Mouse (Mus musculus) intestine, postnatal 0 days (tissue): ENCODE results near the gene Kcnj2. TPM values are rescaled to one million over a fixed set of nuclear protein-coding genes. Genes with fewer than 3 reads are reported as not detected.

ENCODE experiments used
- ATAC-seq: fragments of 200-750 bp; cut with Nextera tagmentation; 2 replicates; pipeline ENCODE4 v1.8.0; 2017; ENCODE audit warnings: mild to moderate bottlenecking, moderate TSS enrichment, moderate library complexity
- H3K27ac ChIP-seq: fragments of 300-500 bp; sonication (generic); 2 replicates; pipeline ENCODE4 v1.5.1; 2014; ENCODE audit warnings: mild to moderate bottlenecking, low read depth, low read length, moderate library complexity
- H3K27me3 ChIP-seq: fragments of 300-500 bp; sonication (generic); replicated peaks from 2 replicates; pipeline ENCODE4 v1.6.1; 2014; ENCODE audit warnings: low read length, mixed read lengths; ENCODE audit not compliant: control insufficient read depth, insufficient read depth
- H3K36me3 ChIP-seq: fragments of 300-500 bp; sonication (generic); 2 replicates; pipeline ENCODE4 v1.6.1; 2014; ENCODE audit warnings: mild to moderate bottlenecking, moderate library complexity; ENCODE audit not compliant: control insufficient read depth, insufficient read depth
- H3K4me1 ChIP-seq: fragments of 300-500 bp; sonication (generic); replicated peaks from 2 replicates; pipeline ENCODE4 v1.6.1; 2014; ENCODE audit warnings: antibody characterized with exemption, low read length, mixed read lengths; ENCODE audit not compliant: control insufficient read depth, insufficient read depth
- H3K4me2 ChIP-seq: fragments of 300-500 bp; sonication (generic); replicated peaks from 2 replicates; pipeline ENCODE4 v1.6.1; 2014; ENCODE audit warnings: low read depth, mild to moderate bottlenecking, moderate library complexity
- H3K4me3 ChIP-seq: fragments of 300-500 bp; sonication (generic); 2 replicates; pipeline ENCODE4 v1.5.1; 2014; ENCODE audit warnings: low read depth, low read length
- H3K9ac ChIP-seq: fragments of 300-500 bp; sonication (generic); 2 replicates; pipeline ENCODE4 v1.6.1; 2014; ENCODE audit warnings: mild to moderate bottlenecking, low read depth, low read length
- H3K9me3 ChIP-seq: fragments of 300-500 bp; sonication (generic); 2 replicates; pipeline ENCODE4 v1.6.1; 2016; ENCODE audit warnings: mixed run types; ENCODE audit not compliant: control insufficient read depth
- CTCF ChIP-seq: sonication (generic); IDR thresholded peaks from 2 replicates; pipeline ENCODE4 v1.5.1; 2016; ENCODE audit warnings: low read depth, mild to moderate bottlenecking, control low read depth, antibody characterized with exemption, moderate library complexity
- WGBS: fragments of 180-500 bp; shearing (Covaris S2); extraction: QIAGEN DNeasy Blood & Tissue Kit; methylation state at CpG from one replicate; pipeline ENCODE4 v1.1.7; 2014; 5-methylcytosine and 5-hydroxymethylcytosine counted together
- polyA plus RNA-seq: library from polyadenylated mRNA; unstranded; fragments of >200 nt; fragmentation: Nextera tagmentation; extraction: Ambion mirVana; gene quantifications from 2 replicates; pipeline ENCODE4 v1.2.1, GENCODE M21; 2015

Gene Kcnj2
- polyA plus RNA-seq, 1 experiment from 2014 or later = 0.66 TPM

GRCm38 (mm10) chr11:111054252-111054651, 11.7 kb upstream of the Kcnj2 start:
- no peak overlapping the region for H3K9ac ChIP-seq
- no peaks in the 10 kb centered on the region for H3K36me3 ChIP-seq
- WGBS = 71% methylated on average over 3 of the region's 3 CpGs
- no peak overlapping the region for H3K27ac ChIP-seq
- no peak overlapping the region for H3K4me3 ChIP-seq
- H3K4me2 ChIP-seq = no peak overlapping the region
- no peaks in the 10 kb centered on the region for H3K9me3 ChIP-seq
- ATAC-seq = no peak
- TF ChIP-seq CTCF = no peak
- H3K4me1 ChIP-seq = no peaks in the 10 kb centered on the region
- no peaks in the 10 kb centered on the region for H3K27me3 ChIP-seq

DNA sequence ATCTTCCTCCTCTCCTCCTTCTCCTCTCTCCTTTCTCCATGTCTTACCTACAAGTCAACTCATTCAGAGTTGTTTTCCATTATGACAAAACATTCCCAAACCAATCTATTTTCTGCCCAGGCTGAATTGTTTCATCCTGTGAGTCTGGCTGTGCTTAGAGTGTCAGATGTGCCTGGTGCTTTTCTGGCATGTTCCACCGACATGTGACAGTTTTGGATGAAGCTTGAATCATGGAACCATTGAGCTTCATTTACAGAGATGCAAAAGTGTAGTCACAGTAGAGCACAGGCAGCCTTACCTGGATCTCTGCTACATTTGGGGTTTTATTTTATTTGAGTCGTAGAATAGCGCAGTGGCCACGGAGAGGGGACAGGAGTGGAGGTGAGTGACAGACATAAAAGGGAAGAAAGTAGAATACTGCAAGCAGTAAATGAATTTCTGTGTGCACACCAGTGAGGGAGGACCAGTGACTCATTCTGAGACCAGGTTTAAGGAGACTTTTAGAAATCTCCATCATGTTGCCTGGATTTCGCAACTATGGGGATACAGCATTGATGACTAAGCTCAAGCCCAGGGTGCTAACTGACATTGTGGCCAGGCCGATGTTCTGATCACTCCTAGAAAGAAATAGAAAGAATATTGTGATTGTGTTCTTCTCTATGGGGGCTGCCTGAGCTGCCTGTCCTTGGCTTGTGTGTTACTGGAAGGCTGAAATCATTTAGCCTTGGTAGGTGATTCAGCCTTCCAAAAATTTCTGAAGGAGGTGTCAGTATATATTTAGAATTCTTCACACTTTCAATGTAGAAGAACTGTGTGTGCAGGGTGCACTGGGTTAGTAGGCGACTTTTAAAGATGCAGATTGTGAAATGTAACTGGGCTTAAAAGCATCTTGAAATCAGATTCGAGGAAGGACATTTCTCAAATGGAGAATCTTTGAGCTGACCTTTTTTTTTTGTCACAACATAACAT, 10.8 kb upstream of the Kcnj2 start:
- TF ChIP-seq CTCF = no peak
- Histone ChIP-seq H3K27ac (no peak overlapping the region), H3K4me3 (no peak overlapping the region), H3K4me2 (no peak overlapping the region), H3K9me3 (no peaks in the 10 kb centered on the region), H3K9ac (no peak overlapping the region), H3K4me1 (no peaks in the 10 kb centered on the region), H3K36me3 (no peaks in the 10 kb centered on the region), H3K27me3 (no peaks in the 10 kb centered on the region)
- WGBS = 87% methylated on average over 8 of the region's 8 CpGs
- no peak for ATAC-seq

DNA sequence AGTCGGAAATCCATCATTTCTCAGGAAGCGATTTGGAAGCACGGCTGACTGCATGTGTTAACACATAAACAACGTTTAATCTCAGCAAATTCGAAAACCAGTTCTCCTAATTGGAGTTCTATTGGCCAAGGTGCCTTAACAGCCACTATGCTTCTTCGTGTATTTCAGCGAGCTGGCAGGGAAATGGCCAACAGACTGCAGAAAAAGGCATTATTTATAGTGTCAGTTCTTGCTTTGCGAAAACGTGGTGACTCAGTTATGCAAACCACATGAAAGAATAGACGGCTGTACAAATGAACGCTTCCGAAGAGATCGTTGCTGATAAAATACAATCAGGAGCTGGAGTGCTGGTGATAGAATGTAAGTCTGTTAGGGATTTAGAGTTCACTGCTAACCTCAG, 9.9 kb upstream of the Kcnj2 start:
- H3K9ac ChIP-seq = no peak overlapping the region
- H3K4me3 ChIP-seq = no peak overlapping the region
- no peak overlapping the region for H3K27ac ChIP-seq
- whole genome bisulfite sequencing = 78% methylated on average over 13 of the region's 13 CpGs
- no peaks in the 10 kb centered on the region for H3K27me3 ChIP-seq
- H3K4me2 ChIP-seq = no peak overlapping the region
- H3K36me3 ChIP-seq = no peaks in the 10 kb centered on the region
- no peak for ATAC-seq
- no peak for TF ChIP-seq CTCF
- H3K4me1 ChIP-seq = no peaks in the 10 kb centered on the region
- no peaks in the 10 kb centered on the region for H3K9me3 ChIP-seq

DNA sequence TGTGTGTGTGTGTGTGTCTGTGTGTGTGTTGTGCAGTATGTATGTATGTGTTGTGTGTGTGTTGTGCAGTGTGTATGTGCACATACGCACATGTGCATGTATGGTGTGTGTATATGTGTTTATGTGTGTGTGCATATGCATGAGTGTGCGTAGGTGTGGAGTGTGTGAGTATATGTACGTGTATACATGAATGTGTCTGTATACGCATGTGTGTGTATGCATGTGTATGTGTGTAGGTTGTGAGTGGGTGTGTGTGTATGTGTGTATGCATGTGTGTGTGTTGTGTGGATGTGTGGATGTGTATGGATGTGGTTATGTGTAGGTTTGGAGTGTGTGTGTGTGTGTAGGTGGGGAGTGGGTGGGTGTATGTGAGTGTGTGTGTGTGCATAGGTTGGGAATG, 8.5 kb upstream of the Kcnj2 start:
- Histone ChIP-seq H3K4me2 (no peak overlapping the region), H3K9me3 (no peaks in the 10 kb centered on the region), H3K9ac (no peak overlapping the region), H3K4me3 (no peak overlapping the region), H3K27me3 (no peaks in the 10 kb centered on the region), H3K36me3 (no peaks in the 10 kb centered on the region), H3K27ac (no peak overlapping the region), H3K4me1 (no peaks in the 10 kb centered on the region)
- 96% methylated on average over 4 of the region's 4 CpGs for WGBS
- no peak for TF ChIP-seq CTCF
- ATAC-seq = no peak

- ATAC-seq = no peak
- Histone ChIP-seq H3K36me3 (no peaks in the 10 kb centered on the region), H3K9me3 (no peaks in the 10 kb centered on the region), H3K27ac (no peak overlapping the region), H3K4me1 (no peaks in the 10 kb centered on the region), H3K4me2 (no peak overlapping the region), H3K4me3 (no peak overlapping the region), H3K27me3 (no peaks in the 10 kb centered on the region), H3K9ac (no peak overlapping the region)
- TF ChIP-seq CTCF = no peak
Measured at GRCm38 (mm10) chr11:111059440-111059839, 6.5 kb upstream of the Kcnj2 start.

GRCm38 (mm10) chr11:111060216-111060615, 5.7 kb upstream of the Kcnj2 start:
- no peak overlapping the region for H3K4me2 ChIP-seq
- no peaks in the 10 kb centered on the region for H3K4me1 ChIP-seq
- 61% methylated on average over 5 of the region's 5 CpGs for WGBS
- H3K9me3 ChIP-seq = no peaks in the 10 kb centered on the region
- no peaks in the 10 kb centered on the region for H3K27me3 ChIP-seq
- H3K4me3 ChIP-seq = no peak overlapping the region
- H3K9ac ChIP-seq = no peak overlapping the region
- H3K36me3 ChIP-seq = no peaks in the 10 kb centered on the region
- no peak for TF ChIP-seq CTCF
- no peak overlapping the region for H3K27ac ChIP-seq
- ATAC-seq = no peak
